Mouse (Mus musculus): ENCODE data around the gene Lbp.
A peak's percentile ranks its signal among the peaks of the same experiment; 100 is the strongest.

Gene Lbp

GRCm38 (mm10) chr2:158316371-158316770, 10.1 kb downstream of the Lbp start:
- DNase-seq = peak; percentile 52

- DNase-seq = peak; percentile 68
Measured at GRCm38 (mm10) chr2:158317026-158317425, 10.7 kb downstream of the Lbp start.

- DNase-seq = no peak
Measured at GRCm38 (mm10) chr2:158321596-158321995, 15.3 kb downstream of the Lbp start.

- no peak for DNase-seq
Measured at GRCm38 (mm10) chr2:158322845-158323244, 16.6 kb downstream of the Lbp start.

- peak; percentile 28 for DNase-seq
Measured at GRCm38 (mm10) chr2:158324531-158325190, 18.4 kb downstream of the Lbp start.

GRCm38 (mm10) chr2:158325609-158326008, 19.3 kb downstream of the Lbp start:
- no peak for DNase-seq

GRCm38 (mm10) chr2:158334356-158334755, 28.1 kb downstream of the Lbp start:
- no peak for DNase-seq

GRCm38 (mm10) chr2:158337698-158338097, 31.4 kb downstream of the Lbp start:
- DNase-seq = no peak

- DNase-seq = peak; percentile 66
Measured at GRCm38 (mm10) chr2:158339948-158340564, 33.8 kb downstream of the Lbp start.

GRCm38 (mm10) chr2:158341324-158341723, 35.0 kb downstream of the Lbp start:
- DNase-seq = no peak

GRCm38 (mm10) chr2:158343495-158343894, 37.2 kb downstream of the Lbp start:
- DNase-seq = no peak

- DNase-seq = no peak
Measured at GRCm38 (mm10) chr2:158346467-158346866, 40.2 kb downstream of the Lbp start.

GRCm38 (mm10) chr2:158347868-158348267, 41.6 kb downstream of the Lbp start:
- peak; percentile 78 for DNase-seq

- no peak for DNase-seq
Measured at GRCm38 (mm10) chr2:158352801-158353520, 46.7 kb downstream of the Lbp start.

GRCm38 (mm10) chr2:158354348-158355114, 48.2 kb downstream of the Lbp start:
- DNase-seq = peak; percentile 8

- no peak for DNase-seq
Measured at GRCm38 (mm10) chr2:158355238-158355637, 48.9 kb downstream of the Lbp start.

GRCm38 (mm10) chr2:158356121-158356520, 49.8 kb downstream of the Lbp start:
- DNase-seq = no peak

- DNase-seq = no peak
Measured at GRCm38 (mm10) chr2:158359757-158360620, 53.7 kb downstream of the Lbp start.

GRCm38 (mm10) chr2:158360873-158361677, 54.8 kb downstream of the Lbp start:
- DNase-seq = peak; percentile 91

- no peak for DNase-seq
Measured at GRCm38 (mm10) chr2:158361678-158362320, 55.5 kb downstream of the Lbp start.

- DNase-seq = no peak
Measured at GRCm38 (mm10) chr2:158364175-158364574, 57.9 kb downstream of the Lbp start.
